Mouse (Mus musculus) hindbrain, embryonic 14.5 days (tissue): ENCODE measurements around the gene Mgarp. TPM values are rescaled to one million over a fixed set of nuclear protein-coding genes. Genes with fewer than 3 reads are reported as not detected.
"Not testable (repeated sequence)": the region's sequence is repeated elsewhere in the genome, so short reads cannot be mapped to it uniquely, and the experiment has no call there.

Source experiments
- ATAC-seq: fragments of 200-750 bp; cut with Nextera tagmentation; 2 replicates; pipeline ENCODE4 v1.8.0; 2017; ENCODE audit warnings: moderate number of reproducible peaks, mild to moderate bottlenecking, moderate TSS enrichment, moderate library complexity; ENCODE audit not compliant: low FRiP score
- DNase-seq: peaks from one replicate; pipeline ENCODE4 v3.0.0-alpha.2; 2015; ENCODE audit warnings: low spot score
- H3K27ac ChIP-seq: fragments of 300-500 bp; sonication (generic); 2 replicates; pipeline ENCODE4 v1.5.1; 2014; ENCODE audit warnings: mild to moderate bottlenecking, moderate library complexity
- H3K27me3 ChIP-seq: fragments of 300-500 bp; sonication (generic); 2 replicates; pipeline ENCODE4 v1.6.1; 2014; ENCODE audit warnings: mild to moderate bottlenecking, low read length, mixed read lengths; ENCODE audit not compliant: control insufficient read depth, insufficient read depth
- H3K36me3 ChIP-seq: fragments of 300-500 bp; sonication (generic); replicated peaks from 2 replicates; pipeline ENCODE4 v1.6.1; 2014; ENCODE audit not compliant: control insufficient read depth, insufficient read depth
- H3K4me1 ChIP-seq: fragments of 300-500 bp; sonication (generic); replicated peaks from 2 replicates; pipeline ENCODE4 v1.6.1; 2014; ENCODE audit warnings: antibody characterized with exemption, low read length, mixed read lengths; ENCODE audit not compliant: control insufficient read depth, insufficient read depth
- H3K4me2 ChIP-seq: fragments of 300-500 bp; sonication (generic); replicated peaks from 2 replicates; pipeline ENCODE4 v1.6.1; 2014; ENCODE audit warnings: mild to moderate bottlenecking, moderate library complexity
- H3K4me3 ChIP-seq: fragments of 300-500 bp; sonication (generic); replicated peaks from 2 replicates; pipeline ENCODE4 v1.5.1; 2014; ENCODE audit warnings: mild to moderate bottlenecking, low read length
- H3K9ac ChIP-seq: fragments of 300-500 bp; sonication (generic); 2 replicates; pipeline ENCODE4 v1.6.1; 2014
- H3K9me3 ChIP-seq: fragments of 300-500 bp; sonication (generic); 2 replicates; pipeline ENCODE4 v1.6.1; 2016; ENCODE audit warnings: low read length; ENCODE audit not compliant: control insufficient read depth
- WGBS: fragments of 180-500 bp; shearing (Covaris S2); extraction: QIAGEN DNeasy Blood & Tissue Kit; methylation state at CpG from one replicate; pipeline ENCODE4 v1.1.7; 2014; 5-methylcytosine and 5-hydroxymethylcytosine counted together
- polyA plus RNA-seq: library from polyadenylated mRNA; unstranded; fragments of >200 nt; fragmentation: Nextera tagmentation; extraction: Ambion mirVana; gene quantifications from 2 replicates; pipeline ENCODE4 v1.2.1, GENCODE M21; 2014

The Mgarp gene
- polyA plus RNA-seq, 1 experiment from 2014 or later: 0.16 TPM

- Histone ChIP-seq H3K4me3 (peak overlapping the region; percentile 67), H3K4me1 (peaks cover 29% of the 10 kb centered on the region), H3K4me2 (peak overlapping the region; percentile 73), H3K27me3 (no peaks in the 10 kb centered on the region), H3K36me3 (no peaks in the 10 kb centered on the region), H3K9ac (peak overlapping the region; percentile 85), H3K9me3 (no peaks in the 10 kb centered on the region), H3K27ac (peak overlapping the region; percentile 83)
- DNase-seq (no peak), ATAC-seq (no peak; the same call in 1 of the 2 replicates)
- whole genome bisulfite sequencing: under 1% methylated on average over 21 of the region's 30 CpGs
Measured at GRCm38 (mm10) chr3:51416073-51416363, 19.5 kb upstream of the Mgarp start.

- Histone ChIP-seq H3K4me3 (peak within 1 kb of the TSS; percentile 67), H3K27me3 (no peaks in the 10 kb centered on the region), H3K9ac (peak within 1 kb of the TSS; percentile 85), H3K27ac (peak within 1 kb of the TSS; percentile 83), H3K4me1 (peaks cover 29% of the 10 kb centered on the region), H3K4me2 (peak within 1 kb of the TSS; percentile 84), H3K36me3 (no peaks in the 10 kb centered on the region), H3K9me3 (no peaks in the 10 kb centered on the region)
- DNase-seq (peak; percentile 96), ATAC-seq (peak; percentile 90)
- 5% methylated on average over 43 of the region's 43 CpGs for WGBS
Measured at GRCm38 (mm10) chr3:51415098-51416072, 18.8 kb upstream of the Mgarp start, which contains the start of gene Naa15. Gene Naa15 (plus strand): TSS chr3:51415148.

DNA sequence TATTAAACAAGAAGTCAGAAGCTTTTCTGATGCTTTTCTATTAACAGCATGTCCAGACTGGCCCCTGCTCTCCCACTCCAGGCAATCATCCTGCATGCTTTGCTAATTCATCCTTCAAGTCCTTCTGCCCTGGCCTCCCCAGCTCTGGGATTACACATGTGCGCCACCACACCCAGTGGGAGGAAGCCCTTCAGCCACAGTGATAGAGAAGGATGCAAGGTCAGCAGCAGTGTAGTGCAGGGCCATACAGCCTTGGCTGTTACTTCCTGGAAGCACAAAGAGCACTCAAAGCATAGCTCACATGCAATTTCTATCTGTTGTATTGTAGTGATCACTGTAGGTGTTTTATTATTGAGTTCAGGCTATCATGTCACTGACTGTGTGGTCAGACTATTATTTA, 16.7 kb upstream of the Mgarp start:
- H3K9ac ChIP-seq: no peak overlapping the region
- H3K9me3 ChIP-seq: no peaks in the 10 kb centered on the region
- no peaks in the 10 kb centered on the region for H3K27me3 ChIP-seq
- DNase-seq (no peak), ATAC-seq (no peak)
- 94% methylated on average over 1 of the region's 1 CpGs for WGBS
- H3K4me1 ChIP-seq: peaks cover 22% of the 10 kb centered on the region
- H3K36me3 ChIP-seq: no peaks in the 10 kb centered on the region
- H3K4me2 ChIP-seq: no peak overlapping the region
- H3K27ac ChIP-seq: no peak overlapping the region
- H3K4me3 ChIP-seq: no peak overlapping the region

GRCm38 (mm10) chr3:51412457-51412856, 15.9 kb upstream of the Mgarp start:
- Histone ChIP-seq H3K9me3 (no peaks in the 10 kb centered on the region), H3K27ac (no peak overlapping the region), H3K9ac (no peak overlapping the region), H3K4me3 (no peak overlapping the region), H3K4me2 (no peak overlapping the region), H3K36me3 (no peaks in the 10 kb centered on the region), H3K27me3 (no peaks in the 10 kb centered on the region), H3K4me1 (peaks cover 21% of the 10 kb centered on the region)
- ATAC-seq (no peak), DNase-seq (no peak)
- 91% methylated on average over 7 of the region's 7 CpGs for WGBS

DNA sequence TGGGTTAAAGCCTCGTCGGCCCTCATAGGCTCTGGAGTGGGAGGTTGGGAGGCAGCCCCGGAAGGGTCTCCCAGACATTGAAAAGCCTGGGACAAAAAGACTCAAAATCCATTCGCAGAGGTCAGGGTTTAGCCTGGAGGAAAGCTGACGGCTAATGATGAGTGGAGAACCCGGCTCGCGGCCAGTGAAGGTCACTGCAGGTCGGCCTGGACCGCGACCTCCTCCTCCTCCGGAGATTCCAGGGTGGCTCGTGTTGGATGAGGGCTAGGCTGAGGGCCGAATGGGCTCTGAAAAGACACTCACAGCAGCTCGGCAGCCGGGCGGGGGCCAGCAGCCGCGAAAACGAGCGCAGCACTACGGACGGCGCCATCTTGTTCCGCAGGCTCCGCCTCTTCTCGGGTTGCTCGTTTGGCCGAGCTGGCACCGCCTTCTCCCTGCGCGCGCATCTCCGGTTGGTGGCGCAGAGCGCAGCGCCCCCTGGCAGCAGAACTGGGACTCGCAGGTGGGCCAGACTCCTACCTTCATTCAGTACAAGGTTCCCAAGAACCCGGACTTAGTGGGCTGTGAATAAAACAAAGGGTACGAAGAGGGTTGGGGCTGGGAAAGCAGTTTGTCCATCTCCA, 12.1 kb upstream of the Mgarp start, which contains the start of gene Ndufc1:
Ndufc1 (minus strand) TSS at position 428 of the 623 bp plus-strand sequence.
- H3K27me3 ChIP-seq: no peaks in the 10 kb centered on the region
- peak; percentile 93 for ATAC-seq
- H3K4me3 ChIP-seq: peak within 1 kb of the TSS; percentile 91
- DNase-seq: peak; percentile 98
- under 1% methylated on average over 35 of the region's 40 CpGs for whole genome bisulfite sequencing
- H3K27ac ChIP-seq: peak within 1 kb of the TSS; percentile 97
- H3K9me3 ChIP-seq: no peaks in the 10 kb centered on the region
- peaks cover 9% of the 10 kb centered on the region; the same call in 1 of the 2 replicates for H3K4me1 ChIP-seq
- peak within 1 kb of the TSS; percentile 65 for H3K4me2 ChIP-seq
- peak within 1 kb of the TSS; percentile 93 for H3K9ac ChIP-seq
- peaks cover 22% of the 10 kb centered on the region for H3K36me3 ChIP-seq

GRCm38 (mm10) chr3:51407870-51408560, 11.5 kb upstream of the Mgarp start:
- Histone ChIP-seq H3K9me3 (no peaks in the 10 kb centered on the region), H3K4me2 (peak overlapping the region; percentile 65), H3K4me3 (peak overlapping the region; percentile 91), H3K4me1 (peaks cover 9% of the 10 kb centered on the region; the same call in 1 of the 2 replicates), H3K36me3 (peaks cover 27% of the 10 kb centered on the region), H3K9ac (peak overlapping the region; percentile 93), H3K27ac (peak overlapping the region; percentile 97), H3K27me3 (no peaks in the 10 kb centered on the region)
- DNase-seq (no peak), ATAC-seq (peak; percentile 10; the same call in 1 of the 2 replicates)
- 23% methylated on average over 20 of the region's 20 CpGs for WGBS

- DNase-seq: no peak
- H3K4me3 ChIP-seq: no peak overlapping the region
- no peak overlapping the region for H3K9ac ChIP-seq
- H3K9me3 ChIP-seq: no peaks in the 10 kb centered on the region
- peaks cover 27% of the 10 kb centered on the region for H3K36me3 ChIP-seq
- 94% methylated on average over 12 of the region's 12 CpGs for WGBS
- peaks cover 6% of the 10 kb centered on the region for H3K27me3 ChIP-seq
- no peak for ATAC-seq
- H3K4me2 ChIP-seq: no peak overlapping the region
- no peak overlapping the region for H3K27ac ChIP-seq
- peaks cover 3% of the 10 kb centered on the region; the same call in 1 of the 2 replicates for H3K4me1 ChIP-seq
Measured at GRCm38 (mm10) chr3:51402628-51403027, 6.1 kb upstream of the Mgarp start.

DNA sequence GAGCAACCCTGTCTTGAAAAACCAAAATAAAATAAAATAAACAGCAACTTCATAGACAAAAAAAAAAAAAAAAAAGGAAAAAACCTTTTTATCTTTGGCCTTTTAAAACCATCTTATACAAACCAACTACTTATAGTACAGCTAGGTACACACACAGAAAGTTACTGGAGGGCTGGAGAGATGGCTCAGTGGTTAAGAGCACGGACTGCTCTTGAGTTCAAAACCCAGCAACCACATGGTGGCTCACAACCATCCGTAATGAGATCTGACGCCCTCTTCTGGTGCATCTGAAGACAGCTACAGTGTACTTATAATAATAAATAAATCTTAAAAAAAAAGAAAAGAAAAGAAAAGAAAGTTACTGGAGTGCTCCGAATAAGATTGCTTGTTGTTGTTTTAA, 5.5 kb upstream of the Mgarp start:
- not testable (repeated sequence) for H3K4me3 ChIP-seq, H3K9me3 ChIP-seq, DNase-seq, H3K4me1 ChIP-seq, H3K4me2 ChIP-seq, H3K27ac ChIP-seq, H3K9ac ChIP-seq, ATAC-seq
- 66% methylated on average over 4 of the region's 4 CpGs for WGBS
- peaks cover 12% of the 10 kb centered on the region for H3K27me3 ChIP-seq
- peaks cover 27% of the 10 kb centered on the region for H3K36me3 ChIP-seq

GRCm38 (mm10) chr3:51400682-51401081, 4.1 kb upstream of the Mgarp start:
- no peaks in the 10 kb centered on the region for H3K9me3 ChIP-seq
- DNase-seq (no peak), ATAC-seq (no peak)
- no peak overlapping the region for H3K4me2 ChIP-seq
- no peaks in the 10 kb centered on the region; the same call in 1 of the 2 replicates for H3K4me1 ChIP-seq
- 82% methylated on average over 10 of the region's 10 CpGs for WGBS
- peaks cover 26% of the 10 kb centered on the region for H3K27me3 ChIP-seq
- no peak overlapping the region for H3K4me3 ChIP-seq
- H3K36me3 ChIP-seq: peaks cover 17% of the 10 kb centered on the region
- no peak overlapping the region for H3K27ac ChIP-seq
- no peak overlapping the region for H3K9ac ChIP-seq
